In genomic region chr19:53252111-53253028, GRCm38 (mm10) we compare ENCODE assay signal across 19 mouse cellular contexts. TPM values are rescaled to one million over a fixed set of nuclear protein-coding genes. Genes with fewer than 3 reads are reported as not detected.
DNase-seq lines count a peak whose midpoint lies in the region; ATAC-seq lines count a peak whose summit lies in the region.
"Had no signal": no experiment of that assay in that cellular context is flagged by ENCODE, and none has a peak within 500 bp of the region (broad histone marks: within the 10 kb centered on the region; RNA-seq: fewer than 3 reads in every experiment).

No protein-coding gene starts in this region.

- DNase-seq in heart, adult 11 months, result peak; percentile 89
- DNase-seq in heart, postnatal 36 days, result no peak
- DNase-seq in spleen, postnatal 10 days (ENCODE audit: low spot score in 2 of 2), result peak; percentile 26 to 28
- no peak for DNase-seq in spleen, postnatal 14 days (ENCODE audit: low spot score in 2 of 2)
- no peak for DNase-seq in layer of hippocampus, postnatal 10 days (ENCODE audit: low spot score in 2 of 2)
- DNase-seq in layer of hippocampus, adult 11-12 months (ENCODE audit: low spot score), result no peak
- DNase-seq: B cell, adult 2 months; cerebellum, adult 9-11 months; gastrocnemius, postnatal 25 days; kidney, adult 9 months; layer of hippocampus, postnatal 36 days had no signal

- H3K9me3 ChIP-seq in liver, embryonic 15.5 days (replicated peaks), result no peaks in the 10 kb centered on the region
- H3K9me3 ChIP-seq: embryonic facial prominence, embryonic 12.5 days; forebrain, embryonic 13.5 days; heart, embryonic 10.5 days; limb, embryonic 15.5 days; midbrain, embryonic 13.5 days had no signal

- ATAC-seq in liver, embryonic 15.5 days (ENCODE audit: insufficient read depth), result no peak
- peak; percentile 14; the same call in 1 of the 2 replicates for ATAC-seq in neutrophil, adult 5-6 weeks (ENCODE audit: extremely low read depth, insufficient number of reproducible peaks, low FRiP score, poor library complexity, severe bottlenecking)
- ATAC-seq: forebrain, embryonic 13.5 days; midbrain, embryonic 13.5 days had no signal

- H3K27me3 ChIP-seq in liver, embryonic 15.5 days, result no peaks in the 10 kb centered on the region
- H3K27me3 ChIP-seq: embryonic facial prominence, embryonic 12.5 days; forebrain, embryonic 13.5 days; limb, embryonic 15.5 days; midbrain, embryonic 13.5 days had no signal

- H3K4me1 ChIP-seq in liver, embryonic 15.5 days (replicated peaks), result peaks cover 78% of the 10 kb centered on the region
- H3K4me1 ChIP-seq: embryonic facial prominence, embryonic 12.5 days; limb, embryonic 15.5 days had no signal

- 65% methylated on average over 15 of the region's 15 CpGs for WGBS in liver, embryonic 15.5 days (ENCODE audit: insufficient replicate concordance)

- peak overlapping the region; percentile 73 for H3K27ac ChIP-seq in liver, embryonic 15.5 days (replicated peaks)
- H3K27ac ChIP-seq: embryonic facial prominence, embryonic 12.5 days; forebrain, embryonic 13.5 days; heart, embryonic 10.5 days; limb, embryonic 15.5 days; midbrain, embryonic 13.5 days had no signal

- no peak overlapping the region for H3K4me3 ChIP-seq in liver, embryonic 15.5 days (replicated peaks)
- H3K4me3 ChIP-seq: embryonic facial prominence, embryonic 12.5 days; erythroblast, embryonic 14.5 days; forebrain, embryonic 13.5 days; heart, embryonic 10.5 days; limb, embryonic 15.5 days; midbrain, embryonic 13.5 days had no signal

- H3K36me3 ChIP-seq in liver, embryonic 15.5 days (replicated peaks), result peaks cover 14% of the 10 kb centered on the region
- H3K36me3 ChIP-seq: midbrain, embryonic 13.5 days had no signal

- 0 out of 2 replicates have a peak overlapping the region, but pooled peaks have one; percentile 1 for H3K4me2 ChIP-seq in liver, embryonic 15.5 days
- H3K4me2 ChIP-seq: embryonic facial prominence, embryonic 12.5 days; forebrain, embryonic 13.5 days; limb, embryonic 15.5 days; midbrain, embryonic 13.5 days had no signal

- intact Hi-C loops in heart, postnatal 36 days (cut with DNase I), result no loop called here

- H3K9ac ChIP-seq in liver, embryonic 15.5 days, result no peak overlapping the region
- H3K9ac ChIP-seq: embryonic facial prominence, embryonic 12.5 days; forebrain, embryonic 13.5 days; limb, embryonic 15.5 days; midbrain, embryonic 13.5 days had no signal

RNA-seq across cellular contexts. Expression of gene Mxi1, which starts 57.9 kb away (rescaled TPM):
- 10 to 100 TPM; 50.9 to 51.7 TPM for total RNA-seq in heart, postnatal 36 days (2021)
- 34.8 and 38.3 TPM in 2 replicates for polyA plus RNA-seq in liver, embryonic 15.5 days (2015; fragmentation: Nextera tagmentation; extraction: Ambion mirVana)
- total RNA-seq in neutrophil, adult 5-6 weeks (2017), result 108 and 112 TPM in 2 replicates
- 10 to 100 TPM; 52.0 to 57.0 TPM for total RNA-seq in layer of hippocampus, postnatal 10 days (2021)

Comparison
In these comparisons a context has a peak if more than half of its experiments do, and no peak if none do; other contexts are left out.
1. DNase-seq: peak in heart, adult 11 months (single experiment) and spleen, postnatal 10 days (2 of 2); none in heart, postnatal 36 days (0 of 2), spleen, postnatal 14 days (0 of 2), layer of hippocampus, postnatal 10 days (0 of 2) and layer of hippocampus, adult 11-12 months (single experiment).